Mouse (Mus musculus) lung, postnatal 0 days (tissue): ENCODE results near the gene Mnx1. TPM values are rescaled to one million over a fixed set of nuclear protein-coding genes. Genes with fewer than 3 reads are reported as not detected.
A peak's percentile ranks its signal among the peaks of the same experiment; 100 is the strongest.

ENCODE experiments used
- ATAC-seq: fragments of 200-750 bp; cut with Nextera tagmentation; 2 replicates; pipeline ENCODE4 v1.8.0; 2017; ENCODE audit warnings: moderate library complexity
- DNase-seq: peaks from one replicate; pipeline ENCODE4 v3.0.0-alpha.2; 2016; ENCODE audit warnings: low spot score
- H3K27ac ChIP-seq: fragments of 300-500 bp; sonication (generic); 2 replicates; pipeline ENCODE4 v1.5.1; 2014; ENCODE audit warnings: antibody characterized with exemption, mild to moderate bottlenecking, low read length, mixed read lengths
- H3K27me3 ChIP-seq: fragments of 300-500 bp; sonication (generic); replicated peaks from 2 replicates; pipeline ENCODE4 v1.6.1; 2014; ENCODE audit warnings: low read length, mixed read lengths; ENCODE audit not compliant: insufficient read depth
- H3K36me3 ChIP-seq: fragments of 300-500 bp; sonication (generic); 2 replicates; pipeline ENCODE4 v1.6.1; 2014; ENCODE audit warnings: low read length, mixed read lengths; ENCODE audit not compliant: insufficient read depth
- H3K4me1 ChIP-seq: fragments of 300-500 bp; sonication (generic); 2 replicates; pipeline ENCODE4 v1.6.1; 2014; ENCODE audit warnings: antibody characterized with exemption, low read depth, low read length, mixed read lengths; ENCODE audit not compliant: insufficient read depth
- H3K4me2 ChIP-seq: fragments of 300-500 bp; sonication (generic); replicated peaks from 2 replicates; pipeline ENCODE4 v1.6.1; 2014; ENCODE audit warnings: low read depth, mild to moderate bottlenecking, low read length, moderate library complexity, mixed read lengths
- H3K4me3 ChIP-seq: fragments of 300-500 bp; sonication (generic); 2 replicates; pipeline ENCODE4 v1.5.1; 2014; ENCODE audit warnings: low read depth, low read length
- H3K9ac ChIP-seq: fragments of 300-500 bp; sonication (generic); replicated peaks from 2 replicates; pipeline ENCODE4 v1.6.1; 2014; ENCODE audit warnings: low read depth, mild to moderate bottlenecking
- H3K9me3 ChIP-seq: fragments of 300-500 bp; sonication (generic); 2 replicates; pipeline ENCODE4 v1.6.1; 2016; ENCODE audit warnings: low read length, mixed read lengths
- CTCF ChIP-seq: IDR thresholded peaks from 2 replicates; pipeline ENCODE4 v1.5.1; 2016; ENCODE audit warnings: antibody characterized with exemption, mild to moderate bottlenecking
- EP300 ChIP-seq: IDR thresholded peaks from 2 replicates; pipeline ENCODE4 v1.6.1; 2016; ENCODE audit warnings: antibody characterized with exemption, mild to moderate bottlenecking, control low read depth
- WGBS: fragments of 180-500 bp; shearing (Covaris S2); extraction: QIAGEN DNeasy Blood & Tissue Kit; methylation state at CpG from one replicate; pipeline ENCODE4 v1.1.7; 2014; 5-methylcytosine and 5-hydroxymethylcytosine counted together
- polyA plus RNA-seq: library from polyadenylated mRNA; unstranded; fragments of >200 nt; fragmentation: Nextera tagmentation; extraction: Ambion mirVana; gene quantifications from 2 replicates; pipeline ENCODE4 v1.2.1, GENCODE M21; 2015

The Mnx1 gene
- polyA plus RNA-seq = not detected in 2 replicates

GRCm38 (mm10) chr5:29478208-29479197 is at the start of gene Mnx1:
TSS of gene Mnx1 (minus strand) at chr5:29478470.
- peak within 1 kb of the TSS; percentile 33 for H3K4me3 ChIP-seq
- peak within 1 kb of the TSS; percentile 56 for H3K4me2 ChIP-seq
- no peak within 1 kb of the TSS for H3K27ac ChIP-seq
- no peaks in the 10 kb centered on the region for H3K36me3 ChIP-seq
- TF ChIP-seq CTCF (no peak), EP300 (no peak)
- ATAC-seq (no peak), DNase-seq (no peak)
- H3K4me1 ChIP-seq = no peaks in the 10 kb centered on the region; the same call in 1 of the 2 replicates
- WGBS = 1% methylated on average over 65 of the region's 65 CpGs
- H3K9me3 ChIP-seq = no peaks in the 10 kb centered on the region
- peaks cover 87% of the 10 kb centered on the region for H3K27me3 ChIP-seq
- no peak within 1 kb of the TSS for H3K9ac ChIP-seq

GRCm38 (mm10) chr5:29516432-29516831 is 38.2 kb upstream of the Mnx1 start:
- Histone ChIP-seq H3K4me2 (no peak overlapping the region), H3K9ac (no peak overlapping the region), H3K4me1 (no peaks in the 10 kb centered on the region), H3K9me3 (no peaks in the 10 kb centered on the region), H3K4me3 (no peak overlapping the region), H3K27ac (no peak overlapping the region), H3K36me3 (no peaks in the 10 kb centered on the region), H3K27me3 (no peaks in the 10 kb centered on the region)
- DNase-seq (no peak), ATAC-seq (no peak)
- whole genome bisulfite sequencing = 82% methylated on average over 5 of the region's 5 CpGs
- TF ChIP-seq EP300 = no peak
- no peak for TF ChIP-seq CTCF

- Histone ChIP-seq H3K4me2 (no peak overlapping the region), H3K9ac (no peak overlapping the region), H3K27me3 (no peaks in the 10 kb centered on the region), H3K4me1 (no peaks in the 10 kb centered on the region), H3K27ac (no peak overlapping the region), H3K36me3 (no peaks in the 10 kb centered on the region), H3K9me3 (no peaks in the 10 kb centered on the region), H3K4me3 (no peak overlapping the region)
- DNase-seq (no peak), ATAC-seq (no peak)
- 70% methylated on average over 3 of the region's 3 CpGs for WGBS
- TF ChIP-seq CTCF = no peak
- no peak for TF ChIP-seq EP300
Measured at GRCm38 (mm10) chr5:29515888-29516287, 37.6 kb upstream of the Mnx1 start.

GRCm38 (mm10) chr5:29507013-29507412 is 28.7 kb upstream of the Mnx1 start:
- Histone ChIP-seq H3K36me3 (no peaks in the 10 kb centered on the region), H3K4me3 (no peak overlapping the region), H3K4me1 (no peaks in the 10 kb centered on the region), H3K9me3 (no peaks in the 10 kb centered on the region), H3K27me3 (no peaks in the 10 kb centered on the region), H3K9ac (no peak overlapping the region), H3K4me2 (no peak overlapping the region), H3K27ac (no peak overlapping the region)
- no peak for DNase-seq
- no peak for ATAC-seq
- TF ChIP-seq CTCF (no peak), EP300 (no peak)
- WGBS = 45% methylated on average over 3 of the region's 3 CpGs

- TF ChIP-seq EP300 (no peak), CTCF (no peak)
Measured at GRCm38 (mm10) chr5:29487321-29487720, 9.1 kb upstream of the Mnx1 start.

GRCm38 (mm10) chr5:29485941-29486320 is 7.7 kb upstream of the Mnx1 start:
- Histone ChIP-seq H3K4me2 (no peak overlapping the region), H3K4me3 (no peak overlapping the region), H3K4me1 (no peaks in the 10 kb centered on the region), H3K36me3 (no peaks in the 10 kb centered on the region), H3K27me3 (peaks cover 57% of the 10 kb centered on the region), H3K9ac (no peak overlapping the region), H3K9me3 (no peaks in the 10 kb centered on the region), H3K27ac (no peak overlapping the region)
- 6% methylated on average over 10 of the region's 10 CpGs for WGBS
- no peak for TF ChIP-seq CTCF
- no peak for TF ChIP-seq EP300
- no peak for DNase-seq
- ATAC-seq = no peak

More at GRCm38 (mm10) chr5:29487321-29487720, 9.1 kb upstream of the Mnx1 start:
- Histone ChIP-seq H3K4me3 (no peak overlapping the region), H3K27ac (no peak overlapping the region), H3K9me3 (no peaks in the 10 kb centered on the region), H3K36me3 (no peaks in the 10 kb centered on the region), H3K4me2 (no peak overlapping the region), H3K4me1 (no peaks in the 10 kb centered on the region), H3K9ac (no peak overlapping the region), H3K27me3 (peaks cover 49% of the 10 kb centered on the region)
- WGBS = 26% methylated on average over 13 of the region's 13 CpGs
- no peak for ATAC-seq
- no peak for DNase-seq
